Mouse (Mus musculus) brain, adult 10 weeks (tissue): ENCODE results near the gene 1700122O11Rik. TPM values are rescaled to one million over a fixed set of nuclear protein-coding genes. Genes with fewer than 3 reads are reported as not detected.

ENCODE experiments used
- polyA plus RNA-seq: library from polyadenylated mRNA; stranded (reverse); fragments of 350-450 nt; fragmentation: Illumina TruSeq; extraction: RNeasy Lipid Tissue Mini Kit (QIAGEN cat#74804); gene quantifications from one replicate; pipeline ENCODE4 v1.2.3, GENCODE M21; 2015; ENCODE audit warnings: low read depth, low replicate concordance

The 1700122O11Rik gene
- polyA plus RNA-seq: not detected

GRCm38 (mm10) chr17:48038193-48038592, at the start of gene 1700122O11Rik:
TSS of gene 1700122O11Rik (minus strand) at chr17:48038293.

Other genes with a start within 250 kb of the 1700122O11Rik start
- 1.1 TPM for gene Mdfi, start 203.6 kb downstream of the 1700122O11Rik start, polyA plus RNA-seq
- gene Foxp4, start 113.6 kb downstream of the 1700122O11Rik start, polyA plus RNA-seq: 26.5 TPM
- not detected for gene 1700067P10Rik, start 51.0 kb upstream of the 1700122O11Rik start, polyA plus RNA-seq
- not detected for gene 9830107B12Rik, start 108.0 kb upstream of the 1700122O11Rik start, polyA plus RNA-seq
- not detected for gene A530064D06Rik, start 129.0 kb upstream of the 1700122O11Rik start, polyA plus RNA-seq
- gene Trem1, start 194.5 kb upstream of the 1700122O11Rik start, polyA plus RNA-seq: not detected
- gene Trem3, start 209.5 kb upstream of the 1700122O11Rik start, polyA plus RNA-seq: not detected
- not detected for gene Treml4, start 226.0 kb upstream of the 1700122O11Rik start, polyA plus RNA-seq